Mouse (Mus musculus): ENCODE measurements at regions not wholly inside any gene's neighbourhood (a gene's known extent, or its start where the extent isn't known, plus 50 kb on each side); places are given as distances from the start of the nearest gene placed in this dataset.

- TF ChIP-seq POLR2A (IDR thresholded peaks at IDR 0.05; ENCODE audit: low read depth, low read length), result no peak
- TF ChIP-seq CTCF (IDR thresholded peaks at IDR 0.05; ENCODE audit: borderline replicate concordance, insufficient read depth, low read length), result no peak
These were observed 197.4 kb upstream of the Afdn start for GRCm38 (mm10) chr17:13562974-13563373.
